Mouse (Mus musculus) lung, embryonic 14.5 days (tissue): ENCODE measurements around the gene Smad5. TPM values are rescaled to one million over a fixed set of nuclear protein-coding genes. Genes with fewer than 3 reads are reported as not detected.

Source experiments
- ATAC-seq: fragments of 200-750 bp; cut with Nextera tagmentation; 2 replicates; pipeline ENCODE4 v1.8.0; 2017; ENCODE audit warnings: mild to moderate bottlenecking, moderate TSS enrichment, moderate library complexity; ENCODE audit not compliant: insufficient read depth
- DNase-seq: peaks from one replicate; pipeline ENCODE4 v3.0.0-alpha.2; 2015
- H3K27ac ChIP-seq: fragments of 300-500 bp; sonication (generic); 2 replicates; pipeline ENCODE4 v1.5.1; 2014; ENCODE audit warnings: low read depth, mild to moderate bottlenecking, moderate library complexity
- H3K27me3 ChIP-seq: fragments of 300-500 bp; sonication (generic); 2 replicates; pipeline ENCODE4 v1.6.1; 2014; ENCODE audit warnings: low read length, control low read depth; ENCODE audit not compliant: insufficient read depth
- H3K36me3 ChIP-seq: fragments of 300-500 bp; sonication (generic); 2 replicates; pipeline ENCODE4 v1.6.1; 2014; ENCODE audit warnings: control low read depth; ENCODE audit not compliant: insufficient read depth
- H3K4me1 ChIP-seq: fragments of 300-500 bp; sonication (generic); 2 replicates; pipeline ENCODE4 v1.6.1; 2014; ENCODE audit warnings: antibody characterized with exemption, control low read depth; ENCODE audit not compliant: insufficient read depth
- H3K4me2 ChIP-seq: fragments of 300-500 bp; sonication (generic); 2 replicates; pipeline ENCODE4 v1.6.1; 2014; ENCODE audit warnings: mild to moderate bottlenecking
- H3K4me3 ChIP-seq: fragments of 300-500 bp; sonication (generic); 2 replicates; pipeline ENCODE4 v1.5.1; 2014; ENCODE audit warnings: low read depth, low read length
- H3K9ac ChIP-seq: fragments of 300-500 bp; sonication (generic); 2 replicates; pipeline ENCODE4 v1.6.1; 2014
- H3K9me3 ChIP-seq: fragments of 300-500 bp; sonication (generic); 2 replicates; pipeline ENCODE4 v1.6.1; 2016; ENCODE audit warnings: low read depth, low read length, control low read depth
- CTCF ChIP-seq: IDR thresholded peaks from 2 replicates; pipeline ENCODE4 v1.5.1; 2016; ENCODE audit warnings: antibody characterized with exemption, low read depth
- WGBS: fragments of 180-500 bp; shearing (Covaris S2); extraction: QIAGEN DNeasy Blood & Tissue Kit; methylation state at CpG from one replicate; pipeline ENCODE4 v1.1.7; 2014; 5-methylcytosine and 5-hydroxymethylcytosine counted together
- polyA plus RNA-seq: library from polyadenylated mRNA; unstranded; fragments of >200 nt; fragmentation: Nextera tagmentation; extraction: Ambion mirVana; gene quantifications from 2 replicates; pipeline ENCODE4 v1.2.1, GENCODE M21; 2014

The Smad5 gene
- polyA plus RNA-seq, 1 experiment from 2014 or later, result 62.0 TPM

GRCm38 (mm10) chr13:56692011-56692410, 10.8 kb upstream of the Smad5 start:
- Histone ChIP-seq H3K27ac (no peak overlapping the region), H3K9ac (no peak overlapping the region), H3K36me3 (no peaks in the 10 kb centered on the region), H3K4me1 (no peaks in the 10 kb centered on the region; the same call in 1 of the 2 replicates), H3K4me3 (no peak overlapping the region), H3K9me3 (no peaks in the 10 kb centered on the region), H3K27me3 (no peaks in the 10 kb centered on the region), H3K4me2 (no peak overlapping the region)
- WGBS, result 46% methylated on average over 7 of the region's 7 CpGs
- no peak for TF ChIP-seq CTCF
- no peak for ATAC-seq
- DNase-seq, result no peak

- DNase-seq (no peak), ATAC-seq (no peak)
- Histone ChIP-seq H3K27ac (no peak overlapping the region), H3K4me3 (no peak overlapping the region), H3K4me2 (no peak overlapping the region), H3K9me3 (no peaks in the 10 kb centered on the region), H3K27me3 (no peaks in the 10 kb centered on the region), H3K4me1 (no peaks in the 10 kb centered on the region; the same call in 1 of the 2 replicates), H3K9ac (no peak overlapping the region), H3K36me3 (no peaks in the 10 kb centered on the region)
- TF ChIP-seq CTCF, result no peak
- WGBS, result 84% methylated on average over 6 of the region's 6 CpGs
These were observed 10.2 kb upstream of the Smad5 start for GRCm38 (mm10) chr13:56692644-56693043.

GRCm38 (mm10) chr13:56695701-56696100, 7.1 kb upstream of the Smad5 start:
- Histone ChIP-seq H3K36me3 (no peaks in the 10 kb centered on the region), H3K27ac (no peak overlapping the region), H3K9ac (no peak overlapping the region), H3K4me2 (no peak overlapping the region), H3K27me3 (no peaks in the 10 kb centered on the region), H3K4me1 (no peaks in the 10 kb centered on the region), H3K9me3 (0 out of 2 replicates have a peak, but pooled peaks cover 4% of the 10 kb centered on the region), H3K4me3 (no peak overlapping the region)
- no peak for TF ChIP-seq CTCF
- ATAC-seq (no peak), DNase-seq (no peak)
- WGBS, result 74% methylated on average over 5 of the region's 5 CpGs

- Histone ChIP-seq H3K4me2 (no peak overlapping the region), H3K36me3 (no peaks in the 10 kb centered on the region), H3K9ac (no peak overlapping the region), H3K9me3 (0 out of 2 replicates have a peak, but pooled peaks cover 4% of the 10 kb centered on the region), H3K27me3 (no peaks in the 10 kb centered on the region), H3K27ac (no peak overlapping the region), H3K4me3 (no peak overlapping the region), H3K4me1 (no peaks in the 10 kb centered on the region)
- ATAC-seq, result 0 out of 2 replicates have a peak, but pooled peaks have one; percentile 25
- TF ChIP-seq CTCF, result no peak
- 70% methylated on average over 5 of the region's 5 CpGs for WGBS
- no peak for DNase-seq
These were observed 6.1 kb upstream of the Smad5 start for GRCm38 (mm10) chr13:56696699-56697098.

- Histone ChIP-seq H3K9me3 (0 out of 2 replicates have a peak, but pooled peaks cover 4% of the 10 kb centered on the region), H3K36me3 (no peaks in the 10 kb centered on the region), H3K4me1 (no peaks in the 10 kb centered on the region), H3K4me3 (no peak overlapping the region), H3K4me2 (no peak overlapping the region), H3K27me3 (no peaks in the 10 kb centered on the region), H3K9ac (no peak overlapping the region), H3K27ac (no peak overlapping the region)
- ATAC-seq (no peak), DNase-seq (no peak)
- TF ChIP-seq CTCF, result no peak
- WGBS, result 84% methylated on average over 2 of the region's 2 CpGs
These were observed 5.6 kb upstream of the Smad5 start for GRCm38 (mm10) chr13:56697171-56697570.

- H3K4me1 ChIP-seq, result no peaks in the 10 kb centered on the region
- peak overlapping the region; percentile 44; the same call in 1 of the 2 replicates for H3K27ac ChIP-seq
- DNase-seq (peak; percentile 77), ATAC-seq (no peak)
- TF ChIP-seq CTCF, result no peak
- no peaks in the 10 kb centered on the region for H3K36me3 ChIP-seq
- no peak overlapping the region for H3K9ac ChIP-seq
- no peaks in the 10 kb centered on the region for H3K27me3 ChIP-seq
- H3K4me2 ChIP-seq, result no peak overlapping the region
- no peak overlapping the region for H3K4me3 ChIP-seq
- 19% methylated on average over 9 of the region's 9 CpGs for WGBS
- 0 out of 2 replicates have a peak, but pooled peaks cover 4% of the 10 kb centered on the region for H3K9me3 ChIP-seq
These were observed 4.4 kb upstream of the Smad5 start for GRCm38 (mm10) chr13:56698391-56698790.

- Histone ChIP-seq H3K27ac (no peak overlapping the region), H3K36me3 (no peaks in the 10 kb centered on the region)
- WGBS, result 86% methylated on average over 2 of the region's 2 CpGs
These were observed 3.4 kb upstream of the Smad5 start for GRCm38 (mm10) chr13:56699370-56699769.

More at GRCm38 (mm10) chr13:56699370-56699769, 3.4 kb upstream of the Smad5 start:
- Histone ChIP-seq H3K4me2 (no peak overlapping the region), H3K27me3 (no peaks in the 10 kb centered on the region), H3K4me3 (no peak overlapping the region), H3K9ac (no peak overlapping the region), H3K9me3 (0 out of 2 replicates have a peak, but pooled peaks cover 4% of the 10 kb centered on the region), H3K4me1 (no peaks in the 10 kb centered on the region; the same call in 1 of the 2 replicates)
- peak; percentile 30; the same call in 1 of the 2 replicates for TF ChIP-seq CTCF
- no peak for ATAC-seq
- no peak for DNase-seq
